12 mouse cellular contexts compared by ENCODE assay signal in genomic region chr8:11384841-11385240, GRCm38 (mm10).
DNase-seq lines count a peak whose midpoint lies in the region; ATAC-seq lines count a peak whose summit lies in the region.
"Had no signal": no experiment of that assay in that cellular context is flagged by ENCODE, and none has a peak within 500 bp of the region (broad histone marks: within the 10 kb centered on the region; RNA-seq: fewer than 3 reads in every experiment).

No protein-coding gene starts in this region.

- H3K9me3 ChIP-seq in kidney, embryonic 16.5 days (ENCODE audit: low read length): no peaks in the 10 kb centered on the region
- H3K9me3 ChIP-seq in kidney, embryonic 14.5 days (ENCODE audit: control insufficient read depth, low read length): no peaks in the 10 kb centered on the region

- H3K9ac ChIP-seq in kidney, embryonic 16.5 days (replicated peaks; ENCODE audit: low read length): no peak overlapping the region
- no peak overlapping the region for H3K9ac ChIP-seq in kidney, embryonic 14.5 days (ENCODE audit: low read depth, low read length)
- H3K9ac ChIP-seq: liver, embryonic 14.5 days had no signal

- no peak overlapping the region for H3K4me2 ChIP-seq in kidney, embryonic 16.5 days (replicated peaks; ENCODE audit: low read depth, low read length)
- no peak overlapping the region for H3K4me2 ChIP-seq in kidney, embryonic 14.5 days (replicated peaks; ENCODE audit: low read depth, low read length)

- no peak for ATAC-seq in kidney, embryonic 16.5 days (ENCODE audit: low FRiP score, low TSS enrichment)
- no peak for ATAC-seq in kidney, embryonic 14.5 days (ENCODE audit: low FRiP score, low TSS enrichment)

- DNase-seq in gastrocnemius, adult 18-20 months (ENCODE audit: low spot score): peak; percentile 52
- no peak for DNase-seq in gastrocnemius, postnatal 14 days
- peak; percentile 53 for DNase-seq in urinary bladder, postnatal 14 days (ENCODE audit: low spot score)
- DNase-seq in urinary bladder, postnatal 4 days (ENCODE audit: low spot score in 2 of 2): no peak
- no peak for DNase-seq in layer of hippocampus, adult 18-20 months (ENCODE audit: low spot score in 2 of 2)
- no peak for DNase-seq in c-Kit-positive CD71-positive TER-119-positive erythroid progenitor cells, embryonic 14.5 days (ENCODE audit: low spot score)
- DNase-seq: right cerebral cortex, postnatal 14 days; thymus, postnatal 36 days had no signal

- H3K4me3 ChIP-seq in kidney, embryonic 16.5 days (ENCODE audit: low read length): no peak overlapping the region
- no peak overlapping the region for H3K4me3 ChIP-seq in kidney, embryonic 14.5 days (ENCODE audit: low read length)
- H3K4me3 ChIP-seq: myocyte had no signal

- intact Hi-C loops in gastrocnemius, postnatal 14 days (cut with DNase I; ENCODE audit: low total_unique reads): no loop called here

- peak overlapping the region; percentile 52 for H3K27ac ChIP-seq in kidney, embryonic 16.5 days (ENCODE audit: low read length)
- no peak overlapping the region for H3K27ac ChIP-seq in kidney, embryonic 14.5 days (ENCODE audit: low read depth, low read length)
- H3K27ac ChIP-seq: liver, embryonic 14.5 days had no signal

- peaks cover 32% of the 10 kb centered on the region for H3K4me1 ChIP-seq in kidney, embryonic 16.5 days (ENCODE audit: insufficient read depth, low read length)
- peaks cover 16% of the 10 kb centered on the region; the same call in 1 of the 2 replicates for H3K4me1 ChIP-seq in kidney, embryonic 14.5 days (ENCODE audit: control insufficient read depth, insufficient read depth, low read length)

- H3K36me3 ChIP-seq in kidney, embryonic 16.5 days (ENCODE audit: insufficient read depth, low read length): 0 out of 2 replicates have a peak, but pooled peaks cover 3% of the 10 kb centered on the region
- no peaks in the 10 kb centered on the region for H3K36me3 ChIP-seq in kidney, embryonic 14.5 days (ENCODE audit: control insufficient read depth, insufficient read depth, low read length)

- no peaks in the 10 kb centered on the region for H3K27me3 ChIP-seq in kidney, embryonic 16.5 days (ENCODE audit: insufficient read depth, low read length)
- no peaks in the 10 kb centered on the region for H3K27me3 ChIP-seq in kidney, embryonic 14.5 days (ENCODE audit: control insufficient read depth, insufficient read depth, low read length)

- WGBS in kidney, embryonic 16.5 days: 69% methylated on average over 4 of the region's 4 CpGs
- WGBS in kidney, embryonic 14.5 days: 74% methylated on average over 4 of the region's 4 CpGs

Comparison
In these comparisons a context has a peak if more than half of its experiments do, and no peak if none do; other contexts are left out.
1. DNase-seq: peak in gastrocnemius, adult 18-20 months (single experiment) and urinary bladder, postnatal 14 days (single experiment); none in gastrocnemius, postnatal 14 days (single experiment), urinary bladder, postnatal 4 days (0 of 2), layer of hippocampus, adult 18-20 months (0 of 2) and c-Kit-positive CD71-positive TER-119-positive erythroid progenitor cells, embryonic 14.5 days (single experiment).